Mouse (Mus musculus) c-Kit-positive CD71-positive TER-119-positive erythroid progenitor cells, embryonic 14.5 days (primary cell): ENCODE results near the gene Cnnm1.

ENCODE experiments used
- DNase-seq: peaks from one replicate; pipeline ENCODE4 v3.0.0-alpha.2; 2013; ENCODE audit warnings: low spot score

Gene Cnnm1

GRCm38 (mm10) chr19:43440112-43440737 lies at the start of gene Cnnm1:
Gene Cnnm1 (plus strand): TSS chr19:43440436.
- DNase-seq = no peak

DNA sequence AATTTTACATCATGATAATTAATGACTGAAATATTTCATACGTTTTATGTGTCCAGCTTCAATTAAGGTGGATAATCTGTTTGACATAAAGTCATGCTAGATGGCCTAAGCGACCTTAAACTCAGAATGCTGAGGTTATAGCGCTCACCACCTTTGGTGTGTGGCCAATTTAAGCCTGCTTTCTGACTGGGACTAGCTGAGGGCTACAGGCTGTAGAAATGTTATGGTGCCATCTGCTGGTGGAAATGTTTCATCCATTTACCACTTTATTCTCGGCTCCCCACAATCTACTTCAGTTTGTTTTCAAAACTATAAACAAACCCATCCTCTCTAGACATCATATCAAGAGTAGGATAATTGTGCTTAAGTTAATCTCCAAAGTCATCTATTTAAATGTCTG lies 43.9 kb upstream of the Cnnm1 start:
- peak; percentile 15 for DNase-seq

GRCm38 (mm10) chr19:43407181-43407580 lies 33.1 kb upstream of the Cnnm1 start:
- no peak for DNase-seq

GRCm38 (mm10) chr19:43415565-43415964 lies 24.7 kb upstream of the Cnnm1 start:
- no peak for DNase-seq

DNA sequence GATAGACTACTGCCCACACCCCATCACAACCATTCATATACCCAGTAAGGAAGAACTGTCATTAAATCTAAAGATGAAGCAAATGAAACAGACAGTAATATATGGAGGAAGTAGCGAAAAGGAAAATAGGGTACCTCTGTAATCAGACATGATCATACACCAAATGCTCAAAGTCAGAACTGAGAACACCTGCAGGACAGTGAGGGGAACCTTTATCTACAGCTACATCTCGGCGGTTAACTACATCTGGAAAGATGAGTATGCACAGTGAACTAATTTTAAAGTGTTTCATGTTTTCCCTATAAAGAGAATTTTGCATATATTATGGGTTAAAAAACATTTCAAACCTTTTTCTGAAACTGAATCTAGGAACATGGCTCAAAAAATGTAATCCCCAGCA lies 19.7 kb upstream of the Cnnm1 start:
- DNase-seq = no peak

- DNase-seq = no peak
Observed at GRCm38 (mm10) chr19:43424082-43424481, 16.2 kb upstream of the Cnnm1 start.

- no peak for DNase-seq
Observed at GRCm38 (mm10) chr19:43427446-43428224, 12.6 kb upstream of the Cnnm1 start.

GRCm38 (mm10) chr19:43439246-43439645 lies 990 bp upstream of the Cnnm1 start:
- no peak for DNase-seq

DNA sequence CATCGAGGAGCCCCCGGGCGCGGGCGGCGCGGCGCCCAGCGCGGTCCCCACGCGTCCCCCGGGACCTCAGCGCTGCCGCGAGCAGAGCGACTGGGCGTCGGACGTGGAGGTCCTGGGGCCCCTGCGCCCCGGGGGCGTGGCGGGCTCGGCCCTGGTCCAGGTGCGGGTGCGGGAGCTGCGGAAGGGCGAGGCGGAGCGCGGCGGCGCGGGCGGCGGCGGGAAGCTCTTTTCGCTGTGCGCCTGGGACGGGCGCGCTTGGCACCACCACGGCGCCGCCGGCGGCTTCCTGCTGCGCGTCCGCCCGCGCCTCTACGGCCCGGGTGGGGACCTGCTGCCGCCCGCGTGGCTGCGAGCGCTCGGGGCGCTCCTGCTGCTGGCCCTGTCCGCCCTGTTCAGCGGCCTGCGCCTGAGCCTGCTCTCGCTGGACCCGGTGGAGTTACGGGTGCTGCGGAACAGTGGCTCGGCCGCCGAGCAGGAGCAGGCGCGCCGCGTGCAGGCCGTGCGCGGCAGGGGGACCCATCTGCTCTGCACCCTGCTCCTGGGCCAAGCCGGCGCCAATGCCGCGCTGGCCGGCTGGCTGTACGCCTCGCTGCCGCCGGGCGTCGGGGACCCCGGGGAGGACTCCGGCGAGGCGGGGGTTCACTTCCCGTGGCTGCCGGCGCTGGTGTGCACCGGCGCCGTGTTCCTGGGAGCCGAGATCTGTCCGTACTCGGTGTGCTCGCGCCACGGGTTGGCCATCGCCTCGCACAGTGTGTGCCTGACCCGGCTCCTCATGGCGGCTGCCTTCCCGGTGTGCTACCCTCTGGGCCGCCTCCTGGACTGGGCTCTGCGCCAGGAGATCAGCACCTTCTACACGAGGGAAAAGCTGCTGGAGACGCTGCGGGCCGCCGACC lies 778 bp downstream of the Cnnm1 start:
- no peak for DNase-seq

GRCm38 (mm10) chr19:43441661-43441990 lies 1.4 kb downstream of the Cnnm1 start:
- no peak for DNase-seq

DNA sequence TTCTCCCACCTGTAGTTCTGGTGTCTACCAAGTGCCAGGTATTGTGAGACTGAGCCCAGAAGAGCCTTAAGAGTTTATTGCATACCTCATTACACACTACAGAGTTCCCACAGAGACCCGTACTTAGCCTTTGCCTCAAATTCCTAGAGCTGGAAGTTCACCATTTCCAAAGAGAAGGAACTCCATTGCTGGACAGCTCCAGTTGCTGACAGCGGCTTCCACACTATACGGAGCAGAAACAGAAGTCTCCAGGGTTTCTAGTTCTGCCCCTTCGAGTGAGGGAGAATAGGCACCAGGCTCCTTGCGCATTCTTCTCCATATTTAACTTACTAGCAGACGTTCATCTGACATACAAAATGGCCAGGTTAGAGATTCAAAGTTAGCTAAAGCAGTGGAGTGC lies 2.0 kb downstream of the Cnnm1 start:
- no peak for DNase-seq

- no peak for DNase-seq
Observed at GRCm38 (mm10) chr19:43442906-43443305, 2.7 kb downstream of the Cnnm1 start.

DNA sequence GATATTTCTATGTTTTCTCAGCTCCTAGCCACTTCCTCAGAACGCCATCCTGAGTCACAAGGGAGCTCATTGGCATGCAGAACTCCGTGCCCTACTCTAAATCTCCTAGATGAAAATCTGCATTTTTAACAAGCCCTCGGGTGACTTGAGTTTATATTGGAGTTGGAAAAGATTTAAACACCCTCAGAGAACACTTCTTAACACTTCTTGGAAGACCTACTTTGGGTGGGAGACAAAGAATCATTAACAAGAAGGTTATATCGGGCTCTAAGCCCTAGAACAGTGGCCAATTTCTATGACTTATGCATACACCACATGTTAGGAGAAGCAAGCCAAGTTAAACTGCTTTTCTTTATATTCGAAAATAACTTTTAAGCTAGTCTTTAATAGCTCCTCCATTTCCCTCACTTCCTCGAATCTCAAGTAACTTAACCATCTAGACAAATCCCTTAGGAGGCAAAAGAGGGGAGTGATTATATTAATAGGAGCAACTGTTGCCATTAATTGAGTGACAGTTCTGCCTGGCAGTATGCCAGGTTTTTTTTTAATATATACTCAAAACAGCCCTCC lies 4.5 kb downstream of the Cnnm1 start:
- no peak for DNase-seq

GRCm38 (mm10) chr19:43451563-43451962 lies 11.3 kb downstream of the Cnnm1 start:
- DNase-seq = no peak

DNA sequence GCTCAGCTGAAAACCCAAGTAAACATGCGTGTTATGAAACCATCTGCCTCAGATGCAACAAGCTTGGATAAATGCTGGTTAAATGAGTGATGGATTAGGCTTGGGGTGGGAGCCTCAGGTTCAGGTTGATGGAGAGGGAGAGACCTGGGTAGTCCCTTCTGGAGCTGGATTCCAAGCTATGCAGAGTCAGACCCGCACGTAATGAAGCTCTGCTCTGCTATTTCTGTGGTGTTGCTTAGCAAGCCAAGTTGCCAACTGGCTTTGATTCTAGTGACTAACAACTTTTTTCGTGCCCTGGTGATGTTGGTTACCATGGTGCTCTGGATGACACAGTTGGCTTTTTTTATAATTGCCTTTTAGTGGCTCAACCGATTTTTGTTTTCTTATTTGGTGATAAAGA lies 11.9 kb downstream of the Cnnm1 start:
- DNase-seq = no peak

DNA sequence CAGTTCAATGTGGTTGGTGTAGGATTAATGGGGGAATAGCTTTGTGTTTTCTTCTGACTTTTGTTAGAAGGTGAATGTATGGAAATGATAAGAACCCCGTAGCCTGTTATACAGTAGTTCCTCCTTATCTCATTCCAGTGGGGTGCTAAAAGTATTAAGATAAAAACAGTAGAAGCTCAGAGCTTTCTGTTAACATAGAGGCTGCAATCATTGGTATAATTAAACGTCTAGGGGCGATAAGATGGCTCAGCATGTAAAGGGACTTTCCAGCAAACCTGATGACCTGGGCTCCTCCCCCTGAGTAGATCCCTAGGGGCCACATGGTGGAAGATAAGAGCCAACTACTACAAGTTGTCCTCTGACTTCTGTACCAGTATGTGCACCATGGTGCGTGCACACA lies 12.8 kb downstream of the Cnnm1 start:
- peak; percentile 47 for DNase-seq

- no peak for DNase-seq
Observed at GRCm38 (mm10) chr19:43459948-43460347, 19.7 kb downstream of the Cnnm1 start.

DNA sequence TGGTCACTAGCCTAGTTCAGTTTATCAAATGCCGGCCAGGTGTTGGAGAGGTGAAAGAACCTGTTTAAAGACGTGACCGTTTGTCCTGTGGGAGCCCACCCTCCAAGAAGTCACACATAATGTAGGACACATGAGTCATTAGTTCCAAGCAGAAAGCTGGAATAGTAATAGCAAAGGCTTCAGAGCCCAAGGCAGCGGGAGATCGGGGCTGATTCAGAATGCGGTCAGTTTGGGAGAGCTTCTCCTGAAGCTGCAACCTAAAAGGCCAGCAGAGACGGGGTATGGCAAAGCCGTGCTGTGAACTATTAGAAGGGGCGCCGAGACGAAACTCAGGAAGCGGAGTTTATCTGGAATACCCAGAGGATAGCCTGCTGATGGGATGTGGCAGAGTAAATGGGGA lies 20.2 kb downstream of the Cnnm1 start:
- no peak for DNase-seq

DNA sequence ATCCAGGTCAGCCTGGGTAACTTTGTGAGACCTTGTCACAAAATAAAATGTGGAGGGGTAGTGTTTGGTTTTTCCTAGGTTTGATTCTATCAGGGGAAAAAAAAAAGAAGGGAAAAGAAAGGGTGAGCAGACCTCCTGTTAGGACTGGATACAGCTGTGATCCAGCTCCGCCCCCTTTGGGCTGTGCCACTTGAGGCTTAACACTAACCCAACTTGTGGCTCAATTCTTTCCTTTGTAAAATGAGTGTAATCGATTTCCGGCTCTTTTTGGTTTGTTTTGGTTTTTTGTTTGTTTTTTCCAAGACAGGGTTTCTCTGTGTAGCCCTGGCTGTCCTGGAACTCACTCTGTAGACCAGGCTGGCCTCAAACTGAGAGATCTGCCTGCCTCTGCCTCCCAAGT lies 21.9 kb downstream of the Cnnm1 start:
- no peak for DNase-seq

GRCm38 (mm10) chr19:43463546-43464293 lies 23.5 kb downstream of the Cnnm1 start:
- DNase-seq = no peak

DNA sequence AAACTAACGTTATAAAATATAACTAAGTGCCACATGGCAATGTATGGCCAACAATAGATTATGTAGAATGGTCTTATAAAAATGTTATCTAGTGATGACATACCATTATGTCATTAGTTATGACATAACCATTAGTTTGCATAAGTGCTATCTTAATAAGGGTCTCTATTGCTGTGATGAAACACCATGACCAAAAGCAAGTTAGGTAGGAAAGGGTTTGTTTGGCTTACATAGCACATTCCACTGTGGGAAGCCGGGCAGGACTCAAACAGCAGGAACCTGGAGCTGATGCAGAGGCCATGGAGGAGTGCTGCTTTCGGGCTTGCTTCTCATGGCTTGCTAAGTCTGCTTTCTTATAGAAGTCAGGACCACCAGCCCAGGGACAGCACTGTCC lies 24.1 kb downstream of the Cnnm1 start:
- DNase-seq = no peak

DNA sequence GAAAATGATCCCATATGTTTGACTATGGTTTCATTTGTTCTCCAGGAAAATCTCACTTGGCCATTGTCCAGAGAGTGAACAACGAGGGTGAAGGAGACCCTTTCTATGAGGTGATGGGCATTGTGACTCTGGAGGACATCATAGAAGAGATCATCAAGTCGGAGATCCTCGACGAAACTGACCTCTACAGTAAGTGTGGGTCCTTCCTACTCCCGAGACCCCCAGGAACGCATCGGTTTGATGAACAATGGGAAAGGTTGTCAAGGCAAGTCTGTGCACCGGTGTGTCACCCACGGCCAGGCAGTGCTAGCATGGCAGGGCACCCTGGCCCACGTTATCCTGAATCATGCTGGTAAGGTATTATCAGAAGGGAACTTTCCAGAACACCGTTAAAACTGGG lies 24.8 kb downstream of the Cnnm1 start:
- no peak for DNase-seq
